Mouse (Mus musculus) hindbrain, embryonic 13.5 days (tissue): ENCODE measurements around the gene Urm1. TPM values are rescaled to one million over a fixed set of nuclear protein-coding genes. Genes with fewer than 3 reads are reported as not detected.

ENCODE experiments used
- ATAC-seq: fragments of 200-750 bp; cut with Nextera tagmentation; 2 replicates; pipeline ENCODE4 v1.8.0; 2017; ENCODE audit warnings: moderate TSS enrichment; ENCODE audit not compliant: low FRiP score
- H3K27ac ChIP-seq: fragments of 300-500 bp; sonication (generic); 2 replicates; pipeline ENCODE4 v1.5.1; 2015; ENCODE audit warnings: inconsistent platforms, mild to moderate bottlenecking, moderate library complexity
- H3K27me3 ChIP-seq: fragments of 300-500 bp; sonication (generic); 2 replicates; pipeline ENCODE4 v1.6.1; 2015; ENCODE audit warnings: mild to moderate bottlenecking, inconsistent platforms
- H3K36me3 ChIP-seq: fragments of 300-500 bp; sonication (generic); 2 replicates; pipeline ENCODE4 v1.6.1; 2015; ENCODE audit warnings: mild to moderate bottlenecking, inconsistent platforms
- H3K4me1 ChIP-seq: fragments of 300-500 bp; sonication (generic); replicated peaks from 2 replicates; pipeline ENCODE4 v1.6.1; 2015; ENCODE audit warnings: inconsistent platforms
- H3K4me2 ChIP-seq: fragments of 300-500 bp; sonication (generic); 2 replicates; pipeline ENCODE4 v1.6.1; 2015; ENCODE audit warnings: inconsistent platforms, mild to moderate bottlenecking, moderate library complexity
- H3K4me3 ChIP-seq: fragments of 300-500 bp; sonication (generic); 2 replicates; pipeline ENCODE4 v1.5.1; 2015; ENCODE audit warnings: mild to moderate bottlenecking, inconsistent platforms
- H3K9ac ChIP-seq: fragments of 300-500 bp; sonication (generic); 2 replicates; pipeline ENCODE4 v1.6.1; 2015; ENCODE audit warnings: mild to moderate bottlenecking, inconsistent platforms
- H3K9me3 ChIP-seq: fragments of 300-500 bp; sonication (generic); 2 replicates; pipeline ENCODE4 v1.6.1; 2016; ENCODE audit warnings: inconsistent platforms
- WGBS: fragments of 180-500 bp; shearing (Covaris S2); methylation state at CpG from one replicate; pipeline ENCODE4 v1.1.7; 2015; 5-methylcytosine and 5-hydroxymethylcytosine counted together
- polyA plus RNA-seq: library from polyadenylated mRNA; unstranded; fragments of >200 nt; fragmentation: Nextera tagmentation; extraction: Ambion mirVana; gene quantifications from 2 replicates; pipeline ENCODE4 v1.2.1, GENCODE M21; 2015

Gene Urm1
- polyA plus RNA-seq, 1 experiment from 2014 or later: 23.5 TPM

DNA sequence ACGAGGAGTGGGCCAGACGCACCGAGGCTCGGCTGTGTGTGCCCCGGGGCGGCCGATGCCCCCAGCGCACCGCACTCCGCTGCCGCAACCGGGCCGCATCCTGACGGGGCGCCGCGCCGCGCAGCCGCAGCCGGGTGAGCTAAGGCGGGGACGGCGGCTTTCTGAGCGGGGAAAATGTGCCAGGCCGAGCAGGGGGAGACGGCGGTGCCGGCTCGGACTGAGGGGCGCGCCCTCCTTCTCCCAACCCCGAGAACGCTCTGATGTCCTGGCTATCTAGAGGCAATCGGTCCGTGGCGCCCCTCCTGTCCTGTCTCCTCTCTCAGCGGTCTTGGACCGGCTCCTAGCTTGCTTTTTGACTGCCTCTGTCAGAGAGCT is 17.1 kb upstream of the Urm1 start:
- under 1% methylated on average over 39 of the region's 39 CpGs for WGBS
- ATAC-seq: peak; percentile 80

DNA sequence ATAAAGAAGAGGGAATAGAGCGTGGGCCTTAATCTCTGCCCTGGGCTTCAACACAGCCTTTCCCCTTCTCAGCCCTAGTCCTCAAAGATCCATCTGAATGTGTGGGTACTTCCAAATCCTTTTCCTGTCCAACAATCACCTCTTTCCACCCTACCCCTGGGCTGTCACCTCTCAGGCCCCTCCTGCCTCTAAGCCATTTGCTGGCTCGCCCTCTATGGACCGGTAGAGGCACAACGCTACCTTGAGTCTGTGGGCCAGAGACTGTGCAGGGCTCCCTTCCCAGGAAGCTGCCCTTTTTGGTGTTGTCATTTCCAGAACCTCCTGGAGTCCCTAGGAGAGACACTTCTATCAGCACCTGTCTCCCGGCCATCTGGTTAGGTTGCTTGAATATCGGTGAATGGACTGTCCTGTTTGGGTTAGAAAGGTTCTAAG is 16.5 kb upstream of the Urm1 start:
- peak overlapping the region; percentile 96 for H3K27ac ChIP-seq
- H3K36me3 ChIP-seq: peaks cover 44% of the 10 kb centered on the region
- peak; percentile 32; the same call in 1 of the 2 replicates for ATAC-seq
- peak overlapping the region; percentile 93 for H3K4me3 ChIP-seq
- whole genome bisulfite sequencing: 20% methylated on average over 6 of the region's 6 CpGs
- H3K9ac ChIP-seq: peak overlapping the region; percentile 97
- H3K9me3 ChIP-seq: no peaks in the 10 kb centered on the region
- H3K27me3 ChIP-seq: 0 out of 2 replicates have a peak, but pooled peaks cover 3% of the 10 kb centered on the region
- H3K4me2 ChIP-seq: peak overlapping the region; percentile 82
- peaks cover 23% of the 10 kb centered on the region for H3K4me1 ChIP-seq

More for the DNA sequence above, 17.1 kb upstream of the Urm1 start:
- peak overlapping the region; percentile 97 for H3K9ac ChIP-seq
- 0 out of 2 replicates have a peak, but pooled peaks cover 3% of the 10 kb centered on the region for H3K27me3 ChIP-seq
- peaks cover 38% of the 10 kb centered on the region for H3K36me3 ChIP-seq
- H3K9me3 ChIP-seq: no peaks in the 10 kb centered on the region
- H3K4me1 ChIP-seq: peaks cover 23% of the 10 kb centered on the region
- peak overlapping the region; percentile 96 for H3K27ac ChIP-seq
- H3K4me3 ChIP-seq: peak overlapping the region; percentile 93
- peak overlapping the region; percentile 82 for H3K4me2 ChIP-seq

DNA sequence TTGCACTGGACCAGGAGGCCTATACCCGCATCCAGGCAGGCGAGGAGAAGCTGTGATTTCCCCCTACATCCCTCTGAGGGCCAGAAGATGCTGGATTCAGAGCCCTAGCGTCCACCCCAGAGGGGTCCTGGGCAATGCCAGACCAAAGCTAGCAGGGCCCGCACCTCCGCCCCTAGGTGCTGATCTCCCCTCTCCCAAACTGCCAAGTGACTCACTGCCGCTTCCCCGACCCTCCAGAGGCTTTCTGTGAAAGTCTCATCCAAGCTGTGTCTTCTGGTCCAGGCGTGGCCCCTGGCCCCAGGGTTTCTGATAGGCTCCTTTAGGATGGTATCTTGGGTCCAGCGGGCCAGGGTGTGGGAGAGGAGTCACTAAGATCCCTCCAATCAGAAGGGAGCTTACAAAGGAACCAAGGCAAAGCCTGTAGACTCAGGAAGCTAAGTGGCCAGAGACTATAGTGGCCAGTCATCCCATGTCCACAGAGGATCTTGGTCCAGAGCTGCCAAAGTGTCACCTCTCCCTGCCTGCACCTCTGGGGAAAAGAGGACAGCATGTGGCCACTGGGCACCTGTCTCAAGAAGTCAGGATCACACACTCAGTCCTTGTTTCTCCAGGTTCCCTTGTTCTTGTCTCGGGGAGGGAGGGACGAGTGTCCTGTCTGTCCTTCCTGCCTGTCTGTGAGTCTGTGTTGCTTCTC is 4.0 kb upstream of the Urm1 start:
- Histone ChIP-seq H3K4me2 (no peak overlapping the region), H3K4me3 (no peak overlapping the region), H3K27me3 (no peaks in the 10 kb centered on the region), H3K9me3 (no peaks in the 10 kb centered on the region), H3K9ac (no peak overlapping the region), H3K27ac (no peak overlapping the region), H3K36me3 (peaks cover 62% of the 10 kb centered on the region), H3K4me1 (peaks cover 19% of the 10 kb centered on the region)
- WGBS: 85% methylated on average over 11 of the region's 11 CpGs
- no peak for ATAC-seq

DNA sequence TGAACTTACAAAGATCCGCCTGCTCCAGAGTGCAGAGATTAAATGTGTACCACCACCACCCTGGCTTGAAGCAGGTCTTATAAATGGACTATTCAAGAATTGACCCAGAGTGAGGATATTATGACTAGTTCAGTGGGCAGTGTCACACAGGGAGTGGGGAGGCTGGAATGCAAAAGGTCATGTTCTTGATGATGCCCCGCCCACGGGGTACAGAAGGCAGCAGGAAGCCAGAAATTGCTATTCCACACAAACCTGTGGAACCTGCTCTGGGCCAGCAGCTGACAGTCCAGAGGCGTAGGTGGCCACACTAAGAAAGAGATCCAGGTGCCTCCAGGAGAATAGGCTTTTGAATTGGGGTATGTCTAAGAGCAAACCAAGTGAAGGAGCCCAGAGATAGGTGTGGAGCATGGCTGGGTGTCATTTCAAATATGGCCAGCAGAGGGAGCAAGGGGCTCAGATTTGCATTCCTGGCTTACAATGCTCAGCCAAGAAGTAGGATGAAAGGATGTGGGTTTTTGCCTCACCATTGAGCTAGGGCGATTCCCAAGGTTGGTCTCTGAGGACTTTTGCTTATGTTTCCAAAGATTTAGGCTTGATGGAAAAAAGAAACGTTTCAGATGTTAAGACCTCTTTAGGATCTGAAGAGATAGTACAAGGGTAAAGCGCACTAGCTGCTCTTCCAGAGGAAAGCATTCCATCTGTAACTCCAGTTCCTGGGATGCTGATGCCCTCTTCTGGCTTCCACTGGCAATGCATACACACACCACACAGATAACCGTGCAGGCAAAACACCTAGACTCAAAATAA is 2.2 kb upstream of the Urm1 start:
- no peak overlapping the region for H3K9ac ChIP-seq
- no peak overlapping the region for H3K4me3 ChIP-seq
- H3K27ac ChIP-seq: peak overlapping the region; percentile 98
- ATAC-seq: peak; percentile 64
- H3K4me1 ChIP-seq: peaks cover 22% of the 10 kb centered on the region
- H3K27me3 ChIP-seq: no peaks in the 10 kb centered on the region
- H3K9me3 ChIP-seq: no peaks in the 10 kb centered on the region
- H3K36me3 ChIP-seq: peaks cover 44% of the 10 kb centered on the region
- H3K4me2 ChIP-seq: peak overlapping the region; percentile 34
- 37% methylated on average over 8 of the region's 8 CpGs for WGBS

DNA sequence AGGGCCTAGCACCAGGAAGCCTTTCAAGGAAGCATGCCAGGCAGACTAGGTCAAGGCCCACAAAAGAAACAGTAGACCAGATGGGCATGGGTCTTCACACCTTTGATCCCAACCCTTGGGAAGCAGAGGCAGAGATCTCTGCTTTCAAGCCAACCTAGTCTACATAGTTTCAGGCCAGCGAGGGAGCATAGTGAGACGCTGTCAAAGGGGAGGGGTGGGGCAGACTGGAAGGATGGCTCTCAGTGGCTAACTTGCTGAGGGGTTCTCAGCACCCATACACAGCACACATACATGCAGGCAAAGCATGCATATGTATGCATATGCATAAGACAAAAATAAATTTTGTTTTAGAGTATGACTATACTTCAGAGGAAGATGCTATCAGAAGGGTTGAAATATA is 512 bp upstream of the Urm1 start:
- no peaks in the 10 kb centered on the region for H3K27me3 ChIP-seq
- ATAC-seq: no peak
- H3K4me1 ChIP-seq: peaks cover 22% of the 10 kb centered on the region
- H3K4me3 ChIP-seq: 0 out of 2 replicates have a peak overlapping the region, but pooled peaks have one; percentile 43
- H3K9me3 ChIP-seq: no peaks in the 10 kb centered on the region
- H3K4me2 ChIP-seq: peak overlapping the region; percentile 68
- peak overlapping the region; percentile 98 for H3K27ac ChIP-seq
- peaks cover 27% of the 10 kb centered on the region for H3K36me3 ChIP-seq
- no peak overlapping the region; the same call in 1 of the 2 replicates for H3K9ac ChIP-seq
- 9% methylated on average over 2 of the region's 2 CpGs for WGBS

DNA sequence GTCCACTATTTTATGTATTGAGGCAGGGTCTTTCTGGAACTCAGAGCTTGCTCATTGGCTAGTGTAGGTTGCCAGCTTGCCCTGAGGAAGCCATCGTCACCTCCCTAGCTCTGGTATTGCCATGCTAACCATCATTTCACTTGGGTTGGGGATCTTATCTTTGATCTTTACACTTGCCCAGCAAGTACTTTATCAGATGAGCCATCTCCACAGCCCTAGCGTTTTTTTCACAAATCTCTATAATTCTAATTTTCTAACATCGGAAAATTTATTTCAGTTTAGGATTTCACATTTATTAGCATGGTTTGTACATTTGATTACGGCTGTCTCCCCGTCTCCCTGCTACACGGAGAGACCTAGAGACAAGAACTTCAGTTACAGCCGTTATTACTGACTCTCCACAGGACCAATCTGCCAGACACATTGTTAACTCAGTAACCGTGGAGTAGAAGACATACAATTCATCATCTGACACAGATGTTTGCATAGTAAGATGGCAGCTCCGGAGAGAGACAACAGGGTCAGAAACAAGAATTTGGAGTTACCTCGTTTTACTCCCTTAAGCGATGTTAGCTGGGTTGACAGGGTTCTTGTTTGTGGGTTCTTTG is 6.5 kb downstream of the Urm1 start:
- Histone ChIP-seq H3K36me3 (no peaks in the 10 kb centered on the region), H3K4me3 (peak overlapping the region; percentile 58), H3K4me1 (peaks cover 22% of the 10 kb centered on the region), H3K4me2 (peak overlapping the region; percentile 63), H3K9me3 (no peaks in the 10 kb centered on the region), H3K27ac (peak overlapping the region; percentile 94), H3K27me3 (no peaks in the 10 kb centered on the region), H3K9ac (peak overlapping the region; percentile 71)
- peak; percentile 47 for ATAC-seq
- WGBS: 7% methylated on average over 11 of the region's 11 CpGs

DNA sequence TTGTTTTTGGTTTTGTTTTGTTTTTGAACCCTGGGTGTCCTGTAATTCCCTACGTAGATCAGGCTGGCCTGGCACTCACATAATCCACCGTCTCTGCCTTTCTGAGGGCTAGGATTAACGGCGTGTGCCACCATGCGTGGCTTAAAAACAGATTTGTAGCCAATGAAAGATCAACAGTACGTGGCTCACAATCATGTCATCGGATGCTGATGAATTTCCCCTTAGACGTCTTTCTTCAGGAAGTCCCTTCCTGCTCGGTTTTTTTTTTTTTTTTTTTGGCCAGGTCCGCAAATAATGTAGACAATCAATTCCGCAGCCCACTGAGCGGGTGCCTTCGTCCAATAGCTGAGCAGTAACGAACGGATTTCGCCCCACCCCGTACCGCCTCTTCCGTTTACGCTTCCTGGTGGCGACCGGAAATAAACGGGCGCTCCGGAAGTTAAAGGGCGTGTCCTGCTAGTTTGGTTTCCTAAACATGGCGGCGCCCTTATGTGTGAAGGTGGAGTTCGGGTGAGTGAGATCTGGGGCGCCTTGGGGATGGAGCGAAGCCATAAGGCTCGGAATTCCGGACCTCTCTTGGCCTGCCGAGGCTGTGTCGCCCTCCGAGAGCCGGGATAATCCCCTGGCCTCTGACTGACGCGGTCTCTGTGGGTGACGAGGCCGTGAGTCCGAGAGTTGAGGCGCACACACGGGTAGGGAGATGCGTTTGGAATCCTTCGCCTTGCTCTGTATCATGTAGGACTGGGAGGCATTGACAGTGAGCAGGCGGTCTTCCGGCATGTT is 7.2 kb downstream of the Urm1 start:
- Histone ChIP-seq H3K27me3 (no peaks in the 10 kb centered on the region), H3K9me3 (no peaks in the 10 kb centered on the region), H3K9ac (peak overlapping the region; percentile 71), H3K4me1 (peaks cover 22% of the 10 kb centered on the region), H3K36me3 (no peaks in the 10 kb centered on the region), H3K27ac (peak overlapping the region; percentile 94), H3K4me3 (peak overlapping the region; percentile 58), H3K4me2 (peak overlapping the region; percentile 71)
- WGBS: under 1% methylated on average over 48 of the region's 48 CpGs
- peak; percentile 96 for ATAC-seq

DNA sequence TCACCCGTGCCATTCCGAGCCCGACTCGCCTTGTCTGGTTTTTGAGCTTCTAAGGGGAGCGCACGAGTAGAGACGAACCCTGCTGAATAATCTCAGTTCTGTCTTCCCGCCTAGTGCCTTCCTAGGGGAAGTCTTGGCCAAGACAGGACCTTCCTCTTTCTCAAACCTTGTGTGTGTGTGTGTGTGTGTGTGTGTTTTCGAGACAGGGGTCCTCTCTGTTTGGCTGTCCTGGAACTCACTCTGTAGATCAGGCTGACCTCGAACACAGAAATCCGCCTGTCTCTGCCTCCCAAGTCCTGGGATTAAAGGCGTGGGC is 7.8 kb downstream of the Urm1 start:
- ATAC-seq: peak; percentile 1; the same call in 1 of the 2 replicates

DNA sequence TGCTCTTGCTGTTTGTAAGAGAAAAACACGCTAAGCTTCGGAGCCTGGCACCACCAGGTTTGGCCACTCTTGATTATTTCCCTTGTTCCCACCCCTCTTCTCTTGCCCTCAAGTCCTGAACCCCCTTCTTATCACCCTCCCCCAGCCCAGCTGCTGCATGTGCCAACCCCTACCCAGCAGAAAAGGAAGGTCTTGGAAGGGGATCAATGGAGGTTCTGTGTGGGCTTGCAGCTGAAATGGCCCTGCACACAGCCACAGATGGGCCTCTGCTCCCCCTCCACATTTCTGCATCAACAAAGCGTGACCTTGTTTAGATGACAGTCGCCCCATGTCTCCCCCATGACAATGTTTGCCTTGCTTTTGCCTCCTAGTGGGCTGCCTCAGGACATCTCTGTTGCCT is 11.2 kb downstream of the Urm1 start:
- H3K9ac ChIP-seq: no peak overlapping the region
- WGBS: 87% methylated on average over 4 of the region's 4 CpGs

More for the DNA sequence above, 7.8 kb downstream of the Urm1 start:
- Histone ChIP-seq H3K4me3 (peak overlapping the region; percentile 58), H3K27ac (0 out of 2 replicates have a peak overlapping the region, but pooled peaks have one; percentile 30), H3K36me3 (peaks cover 2% of the 10 kb centered on the region), H3K4me1 (peaks cover 22% of the 10 kb centered on the region), H3K9me3 (no peaks in the 10 kb centered on the region), H3K27me3 (no peaks in the 10 kb centered on the region), H3K4me2 (peak overlapping the region; percentile 71), H3K9ac (peak overlapping the region; percentile 71)
- WGBS: 3% methylated on average over 12 of the region's 12 CpGs

DNA sequence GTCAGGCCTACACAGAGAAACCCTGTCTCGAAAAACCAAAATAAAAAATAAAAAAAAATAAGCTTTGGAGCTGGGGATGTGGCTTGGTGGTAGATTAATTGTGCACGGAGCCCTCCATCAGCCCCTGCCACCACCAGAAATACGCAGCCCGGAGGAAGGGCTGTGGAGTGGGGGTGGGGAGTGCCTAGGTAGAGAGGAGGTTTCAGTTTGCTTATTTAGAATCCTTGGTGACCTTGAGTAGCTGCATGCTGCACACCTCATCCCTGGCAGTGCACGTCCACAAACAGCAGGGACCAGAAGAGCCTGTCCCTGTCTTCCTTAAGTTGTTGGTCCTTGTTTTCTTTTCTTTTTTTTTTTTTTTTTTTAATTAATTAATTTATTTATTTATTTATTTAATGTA is 13.9 kb downstream of the Urm1 start:
- Histone ChIP-seq H3K4me2 (no peak overlapping the region), H3K4me3 (no peak overlapping the region), H3K4me1 (peaks cover 29% of the 10 kb centered on the region), H3K9ac (no peak overlapping the region), H3K27me3 (no peaks in the 10 kb centered on the region), H3K27ac (no peak overlapping the region), H3K36me3 (peaks cover 18% of the 10 kb centered on the region), H3K9me3 (no peaks in the 10 kb centered on the region)
- ATAC-seq: no peak
- WGBS: 93% methylated on average over 5 of the region's 5 CpGs

More for the DNA sequence above, 11.2 kb downstream of the Urm1 start:
- peaks cover 12% of the 10 kb centered on the region for H3K36me3 ChIP-seq
- no peaks in the 10 kb centered on the region for H3K27me3 ChIP-seq
- H3K4me1 ChIP-seq: peaks cover 32% of the 10 kb centered on the region
- no peaks in the 10 kb centered on the region for H3K9me3 ChIP-seq
- H3K4me2 ChIP-seq: no peak overlapping the region
- H3K4me3 ChIP-seq: no peak overlapping the region
- H3K27ac ChIP-seq: no peak overlapping the region
- ATAC-seq: no peak

DNA sequence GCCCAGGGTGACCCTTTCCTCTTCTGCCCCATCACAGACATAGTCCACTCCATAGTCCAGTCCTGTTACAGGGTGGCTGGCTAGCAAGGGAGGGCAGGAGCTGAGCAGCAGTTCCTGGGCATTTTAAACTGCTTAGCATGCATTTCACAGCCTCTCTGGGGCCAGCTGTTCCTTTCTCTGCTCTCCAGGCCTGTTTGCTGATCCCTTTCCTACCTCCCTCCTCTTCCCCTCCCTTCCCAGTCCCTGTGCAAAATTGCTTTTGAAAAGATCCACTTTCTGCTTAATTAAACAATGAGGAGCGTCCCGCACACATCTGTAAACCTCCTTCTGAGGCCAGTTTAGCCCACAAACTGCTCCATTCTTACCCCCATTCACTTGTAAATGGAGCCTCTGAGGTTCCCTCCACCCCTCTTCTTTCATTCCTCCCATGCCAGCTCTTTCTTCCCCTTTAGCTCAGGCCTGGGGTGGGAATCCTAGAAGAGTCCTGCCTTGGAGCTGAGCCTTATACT is 15.6 kb downstream of the Urm1 start:
- Histone ChIP-seq H3K36me3 (peaks cover 18% of the 10 kb centered on the region), H3K27ac (peak overlapping the region; percentile 84), H3K4me1 (peaks cover 44% of the 10 kb centered on the region), H3K4me2 (0 out of 2 replicates have a peak overlapping the region, but pooled peaks have one; percentile 10), H3K4me3 (no peak overlapping the region), H3K9ac (peak overlapping the region; percentile 59), H3K9me3 (no peaks in the 10 kb centered on the region), H3K27me3 (no peaks in the 10 kb centered on the region)
- 11% methylated on average over 2 of the region's 2 CpGs for WGBS
- ATAC-seq: 0 out of 2 replicates have a peak, but pooled peaks have one; percentile 17
